Mouse (Mus musculus) urinary bladder, postnatal 25 days (tissue): Measurements from ENCODE around the gene Ube2n.
A peak's percentile ranks its signal among the peaks of the same experiment; 100 is the strongest.

Experiments
- DNase-seq: peaks from one replicate; pipeline ENCODE4 v3.0.0; 2022; ENCODE audit warnings: low spot score

Gene Ube2n

DNA sequence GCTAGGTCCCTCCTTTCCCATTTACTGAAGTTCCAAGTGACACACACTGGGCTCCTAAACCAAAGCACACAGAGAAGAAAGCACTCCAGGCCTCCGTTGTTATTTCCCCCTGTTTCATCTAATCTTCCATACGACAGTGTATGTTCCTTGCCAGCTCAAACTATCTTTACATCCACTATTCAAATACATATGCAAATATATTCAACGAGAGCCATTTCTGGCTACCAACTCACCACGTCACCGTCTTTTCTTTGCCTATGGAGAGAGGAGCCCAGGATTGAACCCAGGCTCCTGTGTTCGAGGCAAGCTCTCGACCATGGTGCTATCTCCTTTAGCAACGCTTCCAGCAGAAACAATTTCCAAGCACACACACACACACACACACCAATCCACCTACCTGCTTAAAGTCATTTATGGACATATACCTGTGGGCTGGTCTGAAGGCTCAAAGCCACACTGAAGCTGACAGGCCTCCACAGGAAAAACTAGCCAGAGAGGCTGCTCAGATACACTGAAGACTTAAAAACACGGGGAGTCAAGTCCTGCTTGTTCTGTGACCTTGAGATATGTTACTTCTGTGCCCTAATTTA, 45.5 kb downstream of the Ube2n start:
- DNase-seq = no peak

DNA sequence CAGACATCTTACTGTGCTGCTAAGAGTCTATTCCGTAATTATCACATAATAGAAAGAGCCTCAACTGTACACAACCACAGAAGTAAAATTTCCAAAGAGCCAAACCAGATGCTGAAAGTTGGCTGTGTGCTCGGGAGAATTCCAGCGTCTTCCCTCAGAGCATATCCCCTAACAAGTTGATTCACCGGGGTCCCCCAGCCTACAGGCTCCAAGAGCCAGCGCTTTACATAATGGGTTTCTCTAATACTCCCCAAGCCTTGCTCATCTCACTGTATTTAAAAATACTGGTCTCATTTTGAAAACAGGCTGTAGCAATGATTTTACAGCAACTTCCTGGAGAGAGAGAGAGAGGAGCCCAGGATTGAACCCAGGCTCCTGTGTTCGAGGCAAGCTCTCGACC, 46.7 kb downstream of the Ube2n start:
- no peak for DNase-seq

DNA sequence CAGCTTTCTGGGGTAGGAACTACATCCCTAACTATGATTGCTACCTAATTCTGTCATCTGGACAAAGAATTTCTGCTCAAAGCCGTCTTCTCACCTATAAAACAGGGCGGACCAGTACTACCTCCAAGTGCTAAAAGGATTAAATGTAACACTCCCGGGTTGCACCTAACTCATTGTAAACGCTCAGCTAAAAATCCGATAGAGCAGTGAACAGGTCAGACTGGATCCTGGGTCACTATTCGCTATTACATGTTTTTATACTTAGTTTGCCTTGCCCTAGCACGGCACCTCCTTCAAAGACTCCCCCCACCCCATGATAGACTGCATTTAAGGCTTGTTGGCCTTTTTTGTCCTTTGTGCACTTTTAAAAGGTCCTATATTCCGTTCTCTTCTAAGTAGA, 47.5 kb downstream of the Ube2n start:
- DNase-seq = no peak

DNA sequence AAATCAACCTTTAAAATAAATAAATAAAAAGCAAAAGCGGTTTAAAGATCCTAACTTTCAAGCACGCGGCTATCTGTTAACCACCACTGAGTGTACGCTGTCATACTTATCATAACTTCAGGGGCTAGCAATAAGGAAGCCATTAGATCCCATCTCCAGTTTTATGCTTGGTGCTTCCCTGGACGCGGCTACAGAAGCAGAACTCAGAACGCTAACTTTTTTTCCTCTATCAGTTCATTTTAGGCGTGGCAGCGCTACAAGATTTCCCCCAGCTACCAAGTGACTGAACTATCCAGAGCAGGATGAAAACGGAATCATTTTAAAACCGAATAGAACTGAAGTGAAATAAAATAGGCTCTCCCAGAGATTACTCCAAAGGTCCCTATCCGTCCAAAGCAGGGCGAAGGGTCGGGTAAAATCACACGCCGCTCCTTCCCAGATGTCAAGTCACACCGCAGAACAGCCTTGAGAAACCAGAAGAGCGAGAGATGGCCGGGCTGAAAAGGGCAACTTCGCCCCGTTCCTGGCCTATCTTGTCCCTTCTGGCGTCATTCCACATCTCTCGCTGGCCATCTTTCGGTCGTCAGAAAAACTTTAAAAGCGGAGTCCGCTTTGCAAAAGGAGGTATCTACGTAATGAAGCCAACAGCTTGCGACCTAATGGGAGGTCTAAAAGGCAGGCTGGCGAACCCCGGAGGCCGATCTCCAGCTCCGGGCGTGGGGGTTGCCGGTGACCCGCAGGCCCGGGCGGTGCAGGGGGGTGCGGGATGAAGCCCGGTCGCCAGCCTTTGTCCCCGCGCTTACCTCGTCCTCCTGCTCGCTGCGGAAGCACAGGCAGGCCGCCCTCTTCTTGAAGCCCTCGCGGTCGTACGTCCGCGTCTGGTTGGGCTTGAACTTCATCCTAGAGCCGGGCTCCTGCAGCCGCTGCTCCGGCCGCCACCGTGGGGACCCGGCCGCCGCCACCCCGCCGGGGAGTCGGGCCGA, 48.2 kb downstream of the Ube2n start:
- DNase-seq = peak; percentile 31

DNA sequence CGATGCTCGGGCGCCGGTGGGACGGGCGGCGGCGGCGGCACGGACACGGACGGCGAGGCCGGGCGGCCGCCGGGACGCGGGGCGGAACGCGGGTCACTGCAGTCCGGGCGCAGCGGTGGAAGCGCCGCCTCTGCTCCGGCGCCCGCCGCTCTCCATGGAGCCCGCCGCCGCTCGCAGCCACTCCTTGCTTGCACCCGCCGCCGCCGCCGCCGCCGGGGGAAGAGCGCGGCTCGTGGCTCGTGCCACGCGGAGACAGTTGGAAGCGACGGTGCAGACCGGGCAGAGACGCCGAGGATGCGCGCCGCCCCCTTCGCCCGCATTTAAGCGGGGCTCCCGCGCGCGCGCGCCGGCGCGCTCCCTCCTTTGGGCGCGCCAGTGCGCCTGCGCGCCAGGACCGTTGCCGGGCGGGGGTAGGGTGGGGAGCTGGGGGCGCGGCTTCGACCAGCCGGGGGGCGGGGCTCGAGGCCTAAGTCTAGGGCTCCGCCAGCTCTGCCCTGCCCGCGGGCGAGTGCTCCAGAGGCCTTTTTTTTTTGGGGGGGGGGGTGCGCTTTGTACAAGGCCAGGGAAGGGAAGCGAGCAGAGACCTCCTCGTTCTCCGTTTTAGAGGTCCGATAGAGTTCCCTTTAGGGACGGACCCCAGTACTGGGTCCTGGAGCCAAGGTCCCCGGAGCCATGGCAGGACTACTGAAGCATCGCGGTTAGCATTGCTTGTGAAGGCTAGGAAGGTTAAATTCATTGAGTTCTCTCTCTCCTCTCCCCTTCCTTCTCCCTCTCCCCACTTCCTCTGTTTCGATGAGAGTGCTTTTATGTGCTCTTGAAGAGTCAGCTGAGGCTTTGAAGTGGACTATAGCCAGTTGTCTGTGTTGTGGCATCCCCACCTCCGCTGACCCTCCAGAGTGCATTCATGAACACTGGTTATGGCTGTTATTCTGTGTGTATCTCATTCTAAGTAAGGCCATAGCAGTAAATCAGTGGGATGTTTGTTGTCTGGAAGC, 49.2 kb downstream of the Ube2n start, which contains the start of gene Nudt4:
TSS of gene Nudt4 (minus strand) at position 296 of the 995 bp plus-strand sequence.
- DNase-seq = peak; percentile 87

DNA sequence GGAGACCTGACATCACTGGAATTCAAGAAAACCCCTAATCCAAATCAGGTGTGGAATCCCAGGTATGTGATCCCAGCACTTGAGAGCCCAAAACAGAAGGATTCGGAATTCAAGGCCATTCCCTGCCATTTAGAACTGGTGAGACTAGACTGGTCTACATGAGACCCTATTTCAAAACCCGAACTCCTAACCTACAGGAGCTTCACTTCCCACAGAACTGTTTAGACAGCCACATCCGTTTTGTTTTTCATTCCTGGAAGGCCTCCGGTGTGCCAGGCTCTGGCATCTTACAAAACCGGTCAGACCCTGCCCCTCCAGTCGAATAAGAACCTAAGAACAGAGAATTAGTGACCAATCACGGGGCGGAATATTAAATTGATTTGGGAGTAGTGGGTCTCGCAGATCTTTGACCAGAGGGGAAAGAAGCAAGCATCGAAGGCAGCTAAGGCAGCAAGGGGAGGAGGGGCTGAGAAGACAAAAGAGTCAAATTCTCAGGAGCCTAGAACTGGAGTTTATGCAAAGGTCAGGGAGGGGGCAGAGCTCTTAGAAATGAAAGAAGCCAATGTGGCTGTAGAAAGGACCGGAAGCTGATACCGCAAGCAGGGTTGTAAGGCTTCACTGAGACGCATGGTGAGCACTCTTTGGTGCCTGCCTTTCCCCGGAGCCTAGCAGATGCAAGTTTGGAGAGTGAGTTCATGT, 50.4 kb downstream of the Ube2n start:
- DNase-seq = no peak

DNA sequence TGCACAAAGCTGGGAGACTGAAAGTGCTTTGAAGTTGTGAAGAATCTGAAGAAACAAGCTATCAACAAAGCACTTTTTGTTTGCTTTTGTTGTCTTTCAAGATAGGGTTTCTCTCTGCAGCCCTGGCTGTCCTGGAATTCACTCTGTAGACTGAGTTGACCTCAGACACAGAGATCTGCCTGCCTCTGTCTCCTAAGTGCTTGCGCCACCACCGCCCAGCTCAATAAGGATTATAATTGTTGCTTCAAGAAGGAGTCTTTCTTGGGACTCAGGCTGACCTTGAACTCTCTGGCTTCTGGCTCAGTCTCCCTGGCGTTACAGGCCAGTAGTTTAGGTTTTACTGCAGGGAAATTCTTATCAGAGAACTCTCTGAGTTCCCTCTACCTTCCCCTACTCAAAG, 51.8 kb downstream of the Ube2n start:
- no peak for DNase-seq

DNA sequence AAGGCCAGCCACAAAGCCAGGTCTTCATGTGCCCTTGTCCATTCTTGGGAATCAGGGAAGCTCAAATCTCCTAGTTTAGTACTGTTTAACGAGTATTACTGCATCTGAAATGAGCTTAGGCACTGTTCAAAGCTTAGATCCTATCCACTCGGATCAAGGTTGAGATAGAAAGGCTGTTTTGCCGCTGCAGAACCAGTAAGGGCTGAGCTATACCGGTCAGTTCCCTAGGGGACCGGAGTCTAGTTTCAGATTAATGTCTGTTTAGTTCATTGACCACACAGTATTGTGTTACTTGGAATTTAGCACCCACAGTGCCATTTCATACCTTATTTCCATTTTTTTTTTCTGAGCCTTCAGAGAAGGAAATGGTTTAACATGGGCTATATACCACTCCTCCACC, 52.6 kb downstream of the Ube2n start:
- no peak for DNase-seq

DNA sequence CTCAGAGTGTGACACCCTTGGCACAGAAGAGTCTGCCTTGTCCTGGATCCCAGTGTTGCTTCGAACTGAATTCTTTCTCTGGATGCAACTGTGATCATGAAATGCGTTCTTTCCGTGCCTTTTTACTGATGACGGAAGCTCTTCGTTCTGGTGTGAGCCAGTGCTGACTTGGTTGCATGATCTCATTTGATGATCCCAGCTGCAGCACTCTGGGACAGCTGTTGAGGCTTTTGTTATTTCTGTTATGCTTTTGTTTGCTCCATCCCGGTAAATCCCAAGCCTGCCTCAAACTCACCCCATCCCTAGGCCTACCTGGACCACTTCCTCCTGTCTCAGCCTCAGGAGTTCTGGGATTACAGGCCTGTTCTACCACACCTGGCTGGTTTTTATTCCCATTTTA, 53.1 kb downstream of the Ube2n start:
- no peak for DNase-seq

DNA sequence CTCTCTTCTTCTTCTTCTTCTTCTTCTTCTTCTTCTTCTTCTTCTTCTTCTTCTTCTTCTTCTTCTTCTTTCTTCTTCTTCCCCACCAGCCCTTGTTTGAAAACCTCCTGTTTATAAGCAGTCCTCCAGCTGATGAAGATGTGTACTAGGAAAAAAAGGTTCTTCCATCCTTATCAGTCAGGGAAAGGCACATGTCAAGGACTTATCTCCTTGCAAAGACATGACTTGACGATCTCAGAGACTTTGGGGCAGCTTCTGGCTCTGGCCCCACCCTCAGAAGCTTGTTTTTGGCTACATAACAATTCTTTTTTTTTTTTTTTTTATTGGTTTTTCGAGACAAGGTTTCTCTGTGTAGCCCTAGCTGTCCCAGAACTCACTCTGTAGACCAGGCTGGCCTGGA, 54.5 kb downstream of the Ube2n start:
- DNase-seq = no peak

DNA sequence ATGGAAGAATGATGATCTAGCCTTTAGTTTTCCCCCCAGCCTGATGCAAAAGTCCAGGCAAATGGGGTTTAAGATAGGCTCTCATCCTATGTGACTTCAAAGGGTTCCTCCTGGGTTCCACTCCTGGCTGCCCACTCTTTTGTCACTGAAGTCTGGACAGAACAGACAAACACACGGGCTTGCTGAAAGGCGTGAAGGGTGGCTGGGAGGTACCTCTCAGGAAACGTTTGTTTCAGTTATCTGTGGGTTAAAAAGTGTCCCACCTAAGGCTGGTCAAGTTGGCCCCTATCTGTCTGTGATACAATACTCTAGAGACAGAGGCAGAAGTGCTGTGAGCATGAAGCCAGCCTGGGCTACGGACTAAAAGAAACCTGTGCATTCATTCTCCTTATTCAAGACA, 60.0 kb downstream of the Ube2n start:
- DNase-seq = no peak

DNA sequence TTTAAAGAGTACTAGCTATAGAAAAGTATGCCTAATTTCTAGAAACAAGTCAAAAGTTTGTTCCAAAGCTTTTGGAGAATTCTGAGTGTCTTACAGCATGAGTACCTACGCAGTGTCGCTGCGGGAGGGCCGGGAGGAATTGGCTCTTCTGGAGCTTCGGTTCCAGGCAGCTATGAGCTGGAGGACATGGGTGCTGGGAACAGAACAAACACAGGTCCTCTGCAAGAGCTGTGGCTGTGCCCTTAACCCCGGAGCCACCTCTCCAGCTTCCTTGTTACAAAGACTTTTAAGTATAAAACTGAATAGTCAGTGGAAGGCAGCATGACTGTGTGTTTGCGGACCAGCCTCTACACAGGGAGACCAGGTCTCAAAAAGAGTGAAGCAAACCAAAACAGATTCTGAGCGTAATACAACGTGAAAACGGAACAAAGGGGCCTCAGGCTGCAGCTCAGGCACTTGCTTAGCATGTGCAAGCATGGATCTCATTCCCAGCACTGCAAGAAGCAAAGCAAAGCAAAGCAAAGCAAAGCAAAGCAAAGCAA, 61.0 kb downstream of the Ube2n start:
- DNase-seq = no peak

DNA sequence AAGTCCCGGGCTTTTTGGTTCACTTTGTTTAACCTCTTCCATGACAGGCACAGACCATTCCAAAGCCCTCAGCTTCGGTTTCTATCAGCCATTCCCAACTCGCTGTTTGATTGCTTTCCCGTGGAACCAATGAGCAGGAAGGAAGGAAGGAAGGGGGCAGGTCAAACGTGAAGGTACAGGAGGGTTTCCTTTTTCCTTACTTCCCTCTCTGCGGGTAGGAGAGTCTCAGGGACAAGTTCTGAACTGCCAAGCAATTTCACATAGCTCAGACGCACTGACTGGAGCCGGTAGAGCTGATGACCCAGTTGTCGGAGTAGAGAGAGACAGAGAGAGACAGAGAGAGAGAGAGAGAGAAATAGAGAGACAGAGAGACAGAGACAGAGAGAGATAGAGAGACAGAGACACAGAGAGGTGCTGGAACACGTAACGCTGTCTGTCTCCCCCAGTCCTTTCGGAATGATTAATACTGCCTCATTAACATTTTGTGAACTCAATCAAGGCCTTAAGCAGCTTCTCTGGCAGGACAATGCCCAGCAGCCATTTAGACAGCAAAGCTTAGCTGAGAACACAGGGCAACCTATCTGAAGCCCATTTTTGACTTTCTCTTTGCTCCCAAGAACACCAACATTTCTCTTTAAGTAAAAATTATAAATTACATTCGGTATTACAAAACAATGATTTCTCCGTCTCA, 62.1 kb downstream of the Ube2n start:
- DNase-seq = no peak

DNA sequence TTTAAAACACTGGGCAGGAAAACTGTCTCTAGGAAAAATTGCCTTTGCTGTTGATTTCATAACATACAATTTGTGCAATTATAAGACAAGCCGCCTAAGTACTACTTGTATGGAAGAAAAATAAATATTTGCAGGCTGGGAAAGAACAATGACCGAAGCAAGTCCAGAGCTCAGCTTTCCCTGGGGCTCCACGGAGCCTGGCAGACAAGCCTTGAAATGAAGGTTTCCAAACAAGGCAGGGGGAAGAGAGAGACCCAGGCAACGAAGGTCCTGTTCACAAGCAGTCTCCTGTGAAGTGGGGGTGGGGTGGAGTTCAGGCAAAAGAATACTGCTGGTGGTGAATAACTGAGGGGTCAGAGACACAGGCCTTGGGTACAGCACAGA, 62.6 kb downstream of the Ube2n start:
- no peak for DNase-seq

DNA sequence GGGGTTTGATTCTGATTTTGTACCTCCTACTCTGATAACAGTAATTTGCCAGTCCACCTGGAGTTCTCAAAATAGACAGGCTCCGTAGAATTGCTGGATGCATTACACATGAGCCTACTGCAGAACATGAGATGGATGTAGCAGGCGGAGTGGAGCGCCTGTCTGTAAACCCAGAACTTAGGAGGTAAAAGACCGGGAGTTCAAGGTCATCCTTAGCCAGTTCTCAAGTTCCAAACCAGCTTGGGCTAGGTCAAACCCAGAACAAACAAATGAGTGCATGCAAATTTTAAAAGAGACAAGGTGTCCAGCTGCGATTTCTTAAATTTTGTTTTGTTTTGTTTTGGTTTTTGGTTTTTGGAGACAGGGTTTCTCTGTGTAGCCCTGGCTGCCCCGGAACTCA, 70.6 kb downstream of the Ube2n start:
- DNase-seq = no peak

DNA sequence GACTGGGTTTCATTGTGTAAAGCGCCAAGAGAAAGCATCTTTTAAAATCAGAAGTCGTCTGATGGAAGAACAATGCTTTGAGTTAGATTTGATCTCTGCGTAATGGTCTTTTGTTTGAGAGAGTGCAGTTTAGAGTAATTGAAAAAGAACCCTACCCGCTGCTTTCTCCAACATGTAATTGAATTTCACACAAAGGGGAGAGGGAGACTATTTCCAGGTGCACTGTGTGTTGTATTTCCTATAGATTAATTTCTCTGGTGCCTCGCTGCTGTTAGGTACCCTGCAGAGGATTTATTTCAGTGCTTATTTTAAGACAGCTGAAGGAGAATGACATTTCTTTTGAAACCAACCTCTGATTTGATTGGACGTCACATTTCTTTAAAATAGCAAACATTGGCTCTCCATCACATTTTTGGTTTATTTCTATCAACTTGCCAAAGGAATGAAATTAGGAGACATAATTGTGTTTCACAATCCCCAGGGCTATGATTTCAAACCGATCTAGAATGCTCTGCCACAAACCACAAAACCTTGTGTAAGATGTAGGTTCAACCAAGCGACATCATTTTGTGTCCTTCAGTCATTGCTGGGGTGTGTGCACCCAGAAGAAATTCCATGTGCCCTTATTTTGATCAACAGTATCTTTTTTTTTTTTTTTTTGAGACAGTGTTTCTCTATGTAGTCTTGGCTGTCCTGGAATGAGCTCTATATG, 72.7 kb downstream of the Ube2n start:
- no peak for DNase-seq

DNA sequence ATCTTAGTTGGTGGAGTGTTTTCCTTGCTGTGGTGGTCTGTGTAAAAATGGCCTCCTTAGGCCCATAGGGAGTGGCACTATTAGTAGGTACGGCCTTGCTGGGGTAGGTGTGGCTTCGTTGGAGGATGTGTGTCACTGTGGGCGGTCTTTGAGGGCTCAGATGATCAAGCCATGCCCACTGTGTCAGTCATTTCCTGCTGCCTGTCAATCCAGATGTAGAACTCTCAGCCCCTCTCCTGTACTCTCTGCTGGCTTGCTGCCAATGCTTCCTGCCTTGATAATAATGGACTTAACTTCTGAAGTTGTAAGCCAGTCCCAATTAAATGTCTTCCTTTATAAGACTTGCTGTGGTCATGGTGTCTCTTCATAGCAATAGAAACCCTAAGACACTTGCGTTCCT, 74.3 kb downstream of the Ube2n start:
- DNase-seq = no peak

DNA sequence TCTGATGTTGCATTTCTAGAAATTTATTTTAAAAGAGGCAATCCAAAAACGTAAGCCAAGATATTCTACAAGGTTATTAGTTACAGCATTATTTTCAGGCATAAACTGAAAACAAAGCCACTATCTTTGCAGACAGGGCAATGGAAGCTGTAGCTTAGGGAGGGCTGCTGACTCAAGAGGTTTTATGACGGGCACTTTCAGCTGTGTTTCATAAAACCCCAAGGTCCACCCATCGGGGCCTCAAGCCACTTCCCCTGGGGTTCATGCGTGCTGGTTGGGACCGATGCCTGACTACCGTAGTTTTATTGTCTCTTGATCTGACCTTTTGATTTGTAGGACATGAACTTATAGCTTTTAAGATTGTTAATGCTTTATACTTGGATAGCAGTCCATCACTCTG, 75.3 kb downstream of the Ube2n start:
- no peak for DNase-seq

DNA sequence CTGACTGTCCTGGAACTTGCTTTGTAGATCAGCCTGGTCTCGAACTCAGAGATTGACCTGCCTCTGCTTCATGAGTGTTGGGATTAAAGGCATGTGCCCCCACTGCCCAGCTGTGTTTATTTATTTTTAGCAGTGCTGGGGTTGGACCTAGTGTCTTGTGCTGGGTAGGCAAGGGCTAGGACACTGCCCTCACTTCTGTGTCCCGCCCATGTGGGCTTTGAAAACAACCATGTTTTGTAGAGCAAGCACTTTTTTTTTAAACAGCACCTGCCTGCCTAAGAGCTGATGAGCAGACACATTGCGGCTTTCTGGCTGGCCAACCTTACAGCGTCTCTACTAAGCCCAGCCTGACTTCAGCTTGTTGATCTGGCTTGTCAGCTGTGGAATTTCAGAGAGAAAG, 76.3 kb downstream of the Ube2n start:
- no peak for DNase-seq

DNA sequence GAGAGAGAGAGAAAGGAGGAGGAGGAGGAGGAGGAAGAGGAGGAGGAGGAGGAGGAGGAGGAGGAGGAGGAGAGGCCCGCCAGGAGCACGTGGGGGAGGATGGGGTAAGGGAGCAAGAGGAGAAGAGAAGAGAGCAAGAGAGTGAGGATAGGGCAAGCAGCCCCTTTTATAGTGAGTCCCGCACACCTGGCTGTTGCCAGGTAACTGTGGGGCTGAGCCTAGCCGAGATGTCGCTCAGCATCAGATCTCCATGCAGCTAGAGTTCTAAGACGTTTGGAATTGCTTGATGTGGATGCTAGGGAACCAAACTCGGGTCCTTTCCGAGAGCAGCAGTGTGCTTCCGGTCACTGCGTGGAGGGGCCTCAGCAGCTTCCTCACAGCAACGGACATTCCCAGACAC, 79.5 kb downstream of the Ube2n start:
- DNase-seq = no peak
